Mouse (Mus musculus) neural tube, embryonic 15.5 days (tissue): ENCODE data around the gene Slc25a36. TPM values are rescaled to one million over a fixed set of nuclear protein-coding genes. Genes with fewer than 3 reads are reported as not detected.

Source experiments
- ATAC-seq: fragments of 200-750 bp; cut with Nextera tagmentation; 2 replicates; pipeline ENCODE4 v1.8.0; 2017; ENCODE audit warnings: mild to moderate bottlenecking, moderate TSS enrichment, moderate library complexity; ENCODE audit not compliant: low FRiP score
- H3K27ac ChIP-seq: fragments of 300-500 bp; sonication (generic); replicated peaks from 2 replicates; pipeline ENCODE4 v1.5.1; 2015; ENCODE audit warnings: mild to moderate bottlenecking, inconsistent platforms
- H3K27me3 ChIP-seq: fragments of 300-500 bp; sonication (generic); replicated peaks from 2 replicates; pipeline ENCODE4 v1.6.1; 2015; ENCODE audit warnings: inconsistent platforms
- H3K36me3 ChIP-seq: fragments of 300-500 bp; sonication (generic); 2 replicates; pipeline ENCODE4 v1.6.1; 2015; ENCODE audit warnings: inconsistent platforms
- H3K4me1 ChIP-seq: fragments of 300-500 bp; sonication (generic); 2 replicates; pipeline ENCODE4 v1.6.1; 2015; ENCODE audit warnings: inconsistent platforms
- H3K4me2 ChIP-seq: fragments of 300-500 bp; sonication (generic); 2 replicates; pipeline ENCODE4 v1.6.1; 2015; ENCODE audit warnings: inconsistent platforms, mild to moderate bottlenecking, moderate library complexity
- H3K4me3 ChIP-seq: fragments of 300-500 bp; sonication (generic); replicated peaks from 2 replicates; pipeline ENCODE4 v1.5.1; 2015; ENCODE audit warnings: mild to moderate bottlenecking, inconsistent platforms
- H3K9ac ChIP-seq: fragments of 300-500 bp; sonication (generic); replicated peaks from 2 replicates; pipeline ENCODE4 v1.6.1; 2015; ENCODE audit warnings: mild to moderate bottlenecking, inconsistent platforms
- H3K9me3 ChIP-seq: fragments of 300-500 bp; sonication (generic); replicated peaks from 2 replicates; pipeline ENCODE4 v1.6.1; 2016; ENCODE audit warnings: inconsistent platforms
- WGBS: fragments of 180-500 bp; shearing (Covaris S2); methylation state at CpG from one replicate; pipeline ENCODE4 v1.1.7; 2015; ENCODE audit warnings: mixed read lengths; 5-methylcytosine and 5-hydroxymethylcytosine counted together
- polyA plus RNA-seq: library from polyadenylated mRNA; unstranded; fragments of >200 nt; fragmentation: Nextera tagmentation; extraction: Ambion mirVana; gene quantifications from 2 replicates; pipeline ENCODE4 v1.2.1, GENCODE M21; 2015

The Slc25a36 gene
- polyA plus RNA-seq, 1 experiment from 2014 or later: 74.2 TPM

DNA sequence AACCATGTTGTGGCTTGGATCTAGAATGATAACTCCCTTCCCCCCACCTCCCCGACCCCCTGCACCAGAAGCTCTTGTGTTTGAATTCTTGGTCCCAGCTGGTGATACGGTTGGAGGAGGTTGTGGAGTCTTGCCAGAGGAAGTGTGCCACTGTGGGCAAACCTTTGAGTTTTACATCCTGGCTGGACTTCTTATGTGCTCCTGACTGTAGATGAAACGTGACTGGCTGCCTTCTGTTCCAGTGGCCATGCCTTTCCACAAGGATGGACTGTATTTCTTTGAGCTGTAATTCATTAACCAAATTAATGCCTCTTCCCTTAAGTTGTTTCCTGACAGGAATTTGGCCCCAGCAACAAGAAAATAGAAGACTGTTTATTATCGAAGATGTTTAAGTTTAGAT lies 26.2 kb upstream of the Slc25a36 start:
- WGBS: 86% methylated on average over 4 of the region's 4 CpGs
- Histone ChIP-seq H3K4me1 (no peaks in the 10 kb centered on the region), H3K27me3 (no peaks in the 10 kb centered on the region), H3K4me3 (no peak overlapping the region), H3K4me2 (no peak overlapping the region), H3K9me3 (no peaks in the 10 kb centered on the region), H3K36me3 (no peaks in the 10 kb centered on the region), H3K27ac (no peak overlapping the region), H3K9ac (no peak overlapping the region)
- no peak for ATAC-seq

DNA sequence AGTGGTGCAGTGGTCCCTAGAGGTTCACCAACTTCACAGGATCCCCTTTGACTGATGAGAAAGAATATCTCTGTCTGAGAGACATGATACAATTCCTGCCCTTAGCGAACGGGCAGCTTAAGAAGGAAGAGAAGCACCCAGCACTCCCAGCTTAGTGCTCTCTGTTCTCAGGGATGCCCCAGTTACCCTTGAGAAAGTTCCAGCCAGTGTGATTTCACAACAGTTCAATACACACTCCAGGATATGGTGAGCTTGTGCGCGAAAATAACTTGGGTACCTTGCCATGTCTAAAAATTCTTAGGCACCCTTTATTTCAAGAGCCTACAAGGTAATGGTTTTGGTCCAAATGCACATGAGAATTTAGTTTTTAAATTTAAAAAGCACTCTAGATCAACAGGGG lies 24.9 kb upstream of the Slc25a36 start:
- H3K4me3 ChIP-seq: no peak overlapping the region
- no peak for ATAC-seq
- H3K36me3 ChIP-seq: no peaks in the 10 kb centered on the region
- H3K27me3 ChIP-seq: no peaks in the 10 kb centered on the region
- no peak overlapping the region for H3K27ac ChIP-seq
- no peaks in the 10 kb centered on the region for H3K4me1 ChIP-seq
- no peak overlapping the region for H3K9ac ChIP-seq
- 93% methylated on average over 4 of the region's 4 CpGs for WGBS
- no peak overlapping the region for H3K4me2 ChIP-seq
- H3K9me3 ChIP-seq: no peaks in the 10 kb centered on the region

DNA sequence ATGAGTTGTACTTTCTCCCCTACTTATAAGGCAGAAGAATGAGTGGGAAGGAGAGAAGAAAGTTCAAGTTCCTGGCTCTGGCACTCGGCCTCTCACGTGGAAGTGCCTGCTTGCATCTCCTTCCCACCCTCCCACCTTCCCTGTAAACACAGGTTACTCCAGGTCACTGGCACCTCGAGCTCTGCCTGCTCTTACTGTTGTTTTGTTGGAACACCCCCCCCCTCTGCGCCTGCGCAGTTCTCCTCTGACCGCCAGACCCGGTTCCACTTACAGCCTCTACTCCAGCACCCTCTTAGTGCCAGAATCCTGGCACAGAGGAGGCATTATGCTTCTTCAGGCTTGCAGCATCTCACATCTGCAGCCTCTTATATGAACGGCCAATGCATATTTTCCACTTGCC lies 22.2 kb upstream of the Slc25a36 start:
- Histone ChIP-seq H3K36me3 (no peaks in the 10 kb centered on the region), H3K4me2 (no peak overlapping the region), H3K4me3 (no peak overlapping the region), H3K9ac (no peak overlapping the region), H3K27me3 (no peaks in the 10 kb centered on the region), H3K27ac (no peak overlapping the region), H3K9me3 (no peaks in the 10 kb centered on the region), H3K4me1 (no peaks in the 10 kb centered on the region)
- ATAC-seq: no peak
- WGBS: 56% methylated on average over 8 of the region's 8 CpGs

DNA sequence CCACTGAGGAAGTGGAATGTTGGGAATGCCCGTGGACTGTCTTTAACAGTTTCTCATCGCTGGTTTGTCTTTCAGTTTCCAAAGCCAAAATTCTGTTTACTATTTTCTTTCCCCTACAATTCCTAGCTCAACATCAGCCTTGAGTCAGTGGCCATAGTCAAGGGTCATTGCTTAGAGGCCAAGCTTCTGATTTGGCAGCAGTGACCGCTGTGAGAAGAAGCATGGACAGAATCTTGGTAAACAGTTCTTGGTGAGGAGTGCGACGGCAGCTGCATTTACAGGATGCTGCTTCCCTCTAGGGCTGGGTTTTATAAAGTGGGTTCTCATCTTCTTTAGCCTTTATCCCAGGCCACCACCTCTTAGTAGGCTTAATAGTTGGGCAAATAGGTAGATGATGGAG lies 19.0 kb upstream of the Slc25a36 start:
- no peak for ATAC-seq
- no peaks in the 10 kb centered on the region for H3K4me1 ChIP-seq
- 91% methylated on average over 5 of the region's 5 CpGs for WGBS
- no peaks in the 10 kb centered on the region for H3K36me3 ChIP-seq
- H3K4me3 ChIP-seq: no peak overlapping the region
- H3K9me3 ChIP-seq: no peaks in the 10 kb centered on the region
- no peak overlapping the region for H3K9ac ChIP-seq
- H3K4me2 ChIP-seq: no peak overlapping the region
- H3K27me3 ChIP-seq: no peaks in the 10 kb centered on the region
- H3K27ac ChIP-seq: no peak overlapping the region

DNA sequence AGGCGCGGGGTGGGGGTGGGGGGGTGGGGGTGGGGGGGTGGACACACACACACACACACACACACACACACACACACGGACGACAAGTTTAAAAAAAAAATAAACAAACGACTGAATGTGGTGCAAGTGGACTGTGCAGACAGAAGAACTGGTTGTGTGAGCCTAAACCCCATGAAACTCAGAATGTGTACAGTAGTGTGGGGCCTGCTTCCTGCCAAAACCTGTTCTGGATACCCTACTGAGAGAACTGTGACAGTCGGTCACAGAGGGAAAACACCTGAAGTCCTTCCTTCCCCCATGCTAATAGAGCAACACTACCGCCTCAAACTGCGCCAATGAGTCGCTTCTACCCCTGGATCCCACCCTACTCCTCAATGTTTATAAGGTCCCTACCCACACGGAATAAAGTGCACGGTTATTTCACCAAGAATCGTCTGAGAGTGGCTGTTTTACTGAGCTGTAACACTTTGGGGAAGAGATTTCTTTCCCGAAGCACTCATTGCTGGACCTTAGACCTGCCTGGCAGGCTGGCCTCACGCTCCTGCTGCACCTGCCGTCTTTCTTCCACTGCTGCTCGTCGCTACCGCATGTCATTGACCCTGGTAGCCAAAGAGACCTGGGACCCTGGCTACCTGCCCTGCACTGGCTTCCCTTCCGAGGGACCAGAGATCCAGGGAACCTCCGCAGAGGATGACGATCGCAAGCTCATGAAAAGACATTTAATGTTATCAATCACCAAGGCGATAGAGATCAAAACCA lies 13.2 kb upstream of the Slc25a36 start:
- Histone ChIP-seq H3K4me3 (no peak overlapping the region), H3K4me1 (no peaks in the 10 kb centered on the region), H3K27ac (no peak overlapping the region), H3K27me3 (no peaks in the 10 kb centered on the region), H3K9me3 (no peaks in the 10 kb centered on the region), H3K36me3 (no peaks in the 10 kb centered on the region), H3K4me2 (no peak overlapping the region), H3K9ac (no peak overlapping the region)
- WGBS: 73% methylated on average over 21 of the region's 23 CpGs
- no peak for ATAC-seq

DNA sequence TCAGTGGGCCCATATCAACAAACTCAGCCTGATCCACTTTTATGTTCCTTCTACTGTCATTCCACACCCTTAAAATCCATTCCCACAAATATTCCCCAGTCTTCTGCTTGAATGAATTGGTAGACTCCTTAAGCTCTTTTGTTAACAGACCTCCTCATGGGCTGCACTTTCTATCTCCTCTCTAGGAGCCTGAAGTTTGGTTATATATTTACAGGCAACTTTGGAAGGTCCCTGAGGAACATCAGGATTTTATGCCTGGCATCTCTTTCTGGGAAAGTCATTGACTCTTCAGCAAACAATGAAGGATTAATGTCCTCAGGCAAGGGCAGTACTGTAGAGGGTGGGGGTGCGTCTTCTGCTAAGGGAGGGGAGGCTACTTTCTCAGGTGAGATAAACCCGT lies 10.5 kb upstream of the Slc25a36 start:
- no peak overlapping the region for H3K4me2 ChIP-seq
- no peak overlapping the region for H3K27ac ChIP-seq
- H3K36me3 ChIP-seq: no peaks in the 10 kb centered on the region
- H3K9ac ChIP-seq: no peak overlapping the region
- H3K27me3 ChIP-seq: no peaks in the 10 kb centered on the region
- WGBS: 89% methylated on average over 2 of the region's 2 CpGs
- H3K9me3 ChIP-seq: no peaks in the 10 kb centered on the region
- H3K4me3 ChIP-seq: no peak overlapping the region
- ATAC-seq: no peak
- H3K4me1 ChIP-seq: no peaks in the 10 kb centered on the region

DNA sequence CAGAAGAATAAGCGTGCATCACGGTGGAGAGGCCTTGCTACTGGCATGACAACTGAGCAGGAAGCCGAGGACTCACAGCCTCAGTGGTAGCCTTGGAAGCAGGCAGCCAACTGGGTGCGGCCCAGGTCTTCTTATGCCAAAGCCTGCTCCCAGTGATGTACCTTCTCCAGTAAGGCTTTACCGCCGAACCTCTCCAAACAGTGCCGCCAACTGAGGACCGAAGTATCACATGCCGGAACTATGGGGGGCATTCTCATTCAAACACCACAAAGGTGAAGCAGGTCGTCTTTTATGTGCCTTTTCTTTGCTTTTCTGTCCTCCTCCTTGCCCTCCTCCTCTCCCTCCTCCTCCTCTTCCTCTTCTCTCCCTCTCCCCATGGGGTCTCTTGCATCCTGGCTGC lies 3.3 kb upstream of the Slc25a36 start:
- no peak overlapping the region for H3K27ac ChIP-seq
- no peak overlapping the region for H3K9ac ChIP-seq
- no peaks in the 10 kb centered on the region for H3K27me3 ChIP-seq
- no peak overlapping the region for H3K4me3 ChIP-seq
- 88% methylated on average over 10 of the region's 10 CpGs for WGBS
- no peak for ATAC-seq
- no peak overlapping the region for H3K4me2 ChIP-seq
- peaks cover 9% of the 10 kb centered on the region for H3K4me1 ChIP-seq
- no peaks in the 10 kb centered on the region for H3K9me3 ChIP-seq
- no peaks in the 10 kb centered on the region for H3K36me3 ChIP-seq

DNA sequence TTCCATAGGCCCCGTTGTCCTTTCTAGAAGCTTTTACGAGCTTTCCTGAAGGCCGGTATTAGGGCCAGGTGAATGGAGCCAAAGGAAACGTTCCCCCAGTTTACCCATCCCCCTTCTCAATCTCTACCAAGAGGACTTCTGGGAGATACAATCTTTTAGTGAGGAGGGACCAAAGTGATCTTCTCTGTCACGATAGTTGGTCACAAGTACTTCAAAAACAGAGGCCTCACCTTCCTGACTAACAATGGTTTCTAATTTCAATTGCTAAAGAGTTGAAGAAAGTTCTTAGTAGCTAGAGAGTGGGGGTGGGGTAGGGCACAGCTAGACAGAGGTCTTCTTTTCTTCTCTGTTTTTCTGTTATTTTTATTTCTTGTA lies 2.6 kb upstream of the Slc25a36 start:
- Histone ChIP-seq H3K4me1 (peaks cover 16% of the 10 kb centered on the region), H3K36me3 (no peaks in the 10 kb centered on the region), H3K27ac (no peak overlapping the region), H3K9ac (no peak overlapping the region), H3K4me2 (no peak overlapping the region), H3K27me3 (no peaks in the 10 kb centered on the region), H3K4me3 (no peak overlapping the region), H3K9me3 (no peaks in the 10 kb centered on the region)
- 17% methylated on average over 5 of the region's 5 CpGs for WGBS
- no peak for ATAC-seq

DNA sequence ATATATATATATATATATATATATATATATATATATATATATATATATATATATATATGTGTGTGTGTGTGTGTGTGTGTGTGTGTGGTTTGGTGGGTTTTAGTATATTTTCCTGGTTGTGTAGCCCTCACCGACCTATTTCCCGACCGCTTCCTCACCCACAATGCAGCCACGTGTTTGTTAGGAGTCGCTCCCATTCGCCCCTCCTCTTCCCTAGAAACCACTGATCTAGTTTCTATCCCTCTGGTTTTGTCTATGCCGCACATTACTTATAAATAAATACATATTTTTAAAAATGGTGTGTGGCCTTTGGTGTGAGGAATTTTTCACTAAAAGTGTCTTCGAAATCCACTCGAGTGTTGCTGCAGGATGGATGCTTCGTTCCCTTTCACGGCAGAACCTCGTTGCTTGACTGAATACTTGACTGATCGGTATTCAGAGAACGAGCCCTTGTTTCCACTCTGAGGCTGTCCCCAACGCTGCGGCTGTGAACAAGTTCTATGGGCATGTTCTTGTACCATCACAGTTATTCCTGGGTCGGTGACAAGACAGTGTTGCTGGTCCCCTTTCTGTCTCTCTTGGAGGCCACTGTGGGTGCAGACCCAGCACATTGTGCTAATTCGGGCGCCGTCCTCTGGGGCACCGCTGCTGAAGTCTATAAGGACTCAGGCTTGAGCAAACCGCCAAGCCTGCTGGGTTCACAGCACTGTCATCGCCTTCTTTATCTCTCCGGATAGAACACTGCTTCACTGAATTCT lies 2.0 kb upstream of the Slc25a36 start:
- H3K4me2 ChIP-seq: no peak overlapping the region
- no peak overlapping the region for H3K9ac ChIP-seq
- no peaks in the 10 kb centered on the region for H3K9me3 ChIP-seq
- no peak overlapping the region for H3K27ac ChIP-seq
- peaks cover 16% of the 10 kb centered on the region for H3K4me1 ChIP-seq
- WGBS: 70% methylated on average over 24 of the region's 24 CpGs
- H3K36me3 ChIP-seq: no peaks in the 10 kb centered on the region
- H3K27me3 ChIP-seq: no peaks in the 10 kb centered on the region
- H3K4me3 ChIP-seq: no peak overlapping the region
- no peak for ATAC-seq

DNA sequence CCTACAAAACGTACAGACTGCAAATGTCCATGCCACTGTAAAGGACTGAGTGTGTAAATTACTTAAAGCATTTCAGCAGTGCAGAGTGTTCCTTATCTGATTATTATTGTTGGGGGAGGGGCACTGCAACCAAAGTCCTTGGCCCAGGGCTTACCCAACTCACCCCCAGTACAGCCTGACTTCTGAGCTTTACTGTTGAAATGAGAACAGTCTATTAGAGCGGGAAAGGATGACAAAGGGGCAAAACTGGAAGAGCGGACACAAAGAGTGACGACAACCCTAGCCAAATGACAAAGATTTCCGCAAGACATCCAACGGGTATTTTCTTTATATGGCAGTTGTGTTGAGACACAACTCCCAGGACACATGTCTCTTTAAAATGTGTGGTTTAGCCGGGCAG lies 1.3 kb upstream of the Slc25a36 start:
- WGBS: 87% methylated on average over 7 of the region's 7 CpGs
- Histone ChIP-seq H3K27ac (no peak overlapping the region), H3K4me1 (peaks cover 16% of the 10 kb centered on the region), H3K4me3 (no peak overlapping the region), H3K27me3 (no peaks in the 10 kb centered on the region), H3K36me3 (no peaks in the 10 kb centered on the region), H3K9ac (no peak overlapping the region), H3K4me2 (no peak overlapping the region), H3K9me3 (no peaks in the 10 kb centered on the region)
- ATAC-seq: no peak

DNA sequence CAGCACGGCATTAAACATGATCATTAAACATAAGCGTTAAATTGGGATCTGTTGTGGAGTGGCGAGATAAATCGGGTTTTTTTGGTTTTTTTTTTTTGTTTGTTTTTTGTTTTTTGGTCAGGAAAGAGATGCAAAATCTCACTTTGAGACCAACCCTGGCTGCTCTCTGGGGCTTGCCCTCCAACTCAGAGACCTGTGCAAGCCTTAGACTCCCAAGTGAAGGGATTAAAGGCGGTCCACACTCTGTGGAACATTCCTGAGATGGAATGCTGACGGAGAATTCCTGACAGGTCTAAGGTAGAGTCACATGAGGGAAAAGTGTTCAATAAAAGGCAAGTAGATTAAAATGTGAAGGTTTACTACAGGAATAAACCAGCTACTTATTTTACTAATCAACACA lies 549 bp upstream of the Slc25a36 start:
- Histone ChIP-seq H3K4me3 (peak overlapping the region; percentile 90), H3K36me3 (no peaks in the 10 kb centered on the region), H3K27ac (peak overlapping the region; percentile 90), H3K27me3 (no peaks in the 10 kb centered on the region), H3K4me1 (peaks cover 16% of the 10 kb centered on the region), H3K9ac (peak overlapping the region; percentile 91), H3K9me3 (no peaks in the 10 kb centered on the region), H3K4me2 (peak overlapping the region; percentile 74)
- no peak for ATAC-seq
- 6% methylated on average over 6 of the region's 6 CpGs for WGBS

DNA sequence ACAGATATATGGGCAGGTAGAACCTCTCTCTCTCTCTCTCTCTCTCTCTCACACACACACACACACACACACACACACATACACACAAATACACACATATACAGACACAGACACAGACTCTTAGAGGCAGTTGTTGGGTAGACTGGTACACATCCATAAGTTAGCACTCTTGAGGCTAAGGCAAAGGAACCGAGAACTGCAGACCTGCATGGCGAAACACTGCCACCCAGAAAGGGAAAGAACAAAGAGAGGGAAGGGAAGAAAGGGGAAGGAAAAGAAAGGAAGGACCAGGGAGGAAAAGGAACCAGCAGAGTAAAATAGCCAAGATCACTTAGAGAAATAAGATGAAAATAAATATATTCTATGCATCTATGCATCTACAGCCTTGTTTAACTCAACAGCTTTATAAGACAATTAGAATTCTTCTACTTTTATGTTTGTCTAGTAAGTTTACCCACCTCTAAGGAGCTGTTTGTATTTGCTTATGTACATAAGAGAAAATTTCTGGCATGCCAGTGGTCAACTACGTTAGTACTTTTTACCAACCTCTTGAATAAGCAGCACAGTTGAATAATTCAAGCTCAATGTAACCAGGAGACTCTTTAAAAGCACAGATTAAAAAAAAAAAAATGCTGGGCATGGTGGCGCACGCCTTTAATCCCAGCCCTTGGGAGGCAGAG lies 4.3 kb downstream of the Slc25a36 start:
- Histone ChIP-seq H3K9ac (no peak overlapping the region), H3K4me1 (peaks cover 25% of the 10 kb centered on the region), H3K4me3 (no peak overlapping the region), H3K36me3 (no peaks in the 10 kb centered on the region), H3K4me2 (no peak overlapping the region), H3K9me3 (no peaks in the 10 kb centered on the region), H3K27ac (no peak overlapping the region), H3K27me3 (no peaks in the 10 kb centered on the region)
- 96% methylated on average over 5 of the region's 5 CpGs for WGBS
- ATAC-seq: no peak
